Mouse (Mus musculus): Measurements from ENCODE around the gene Eif1ad. TPM values are rescaled to one million over a fixed set of nuclear protein-coding genes. Genes with fewer than 3 reads are reported as not detected.

The Eif1ad gene
- total RNA-seq (2014; fragmentation: Nextera tagmentation): 38.5 and 40.9 TPM in 2 replicates
- total RNA-seq (2017): 55.0 and 58.4 TPM in 2 replicates
- 96.0 and 100 TPM in 2 replicates for polyA plus RNA-seq (2012)

GRCm38 (mm10) chr19:5366175-5367052 lies at the start of gene Eif1ad:
Gene Eif1ad, plus strand, starts transcription at chr19:5366741.
- TF ChIP-seq GATA2 (IDR thresholded peaks at IDR 0.05; ENCODE audit: borderline replicate concordance, low read depth, low read length): no peak
- TF ChIP-seq POLR2AphosphoS5 (IDR thresholded peaks at IDR 0.05; ENCODE audit: insufficient replicate concordance, low read depth, low read length): no peak
- TF ChIP-seq TAL1 (conservative IDR thresholded peaks at IDR 0.05; ENCODE audit: low read depth, low read length): no peak
- no peak for TF ChIP-seq GATA1 (IDR thresholded peaks at IDR 0.05; ENCODE audit: borderline replicate concordance, low read length)
- no peak for TF ChIP-seq CTCF (IDR thresholded peaks at IDR 0.05; ENCODE audit: low read depth, low read length)
- DNase-seq (ENCODE audit: low spot score) (peak; percentile 88), ATAC-seq (ENCODE audit: extremely low read depth, insufficient number of reproducible peaks, low FRiP score, poor library complexity, severe bottlenecking) (peak; percentile 75)
- Histone ChIP-seq H3K9me3 (replicated peaks) (no peaks in the 10 kb centered on the region), H3K4me1 (ENCODE audit: insufficient read depth, low read depth, low read length) (peaks cover 40% of the 10 kb centered on the region), H3K36me3 (replicated peaks) (peaks cover 71% of the 10 kb centered on the region), H3K4me3 (ENCODE audit: low read depth, low read length) (peak within 1 kb of the TSS; percentile 100), H3K27me3 (ENCODE audit: insufficient read depth, low read length) (no peaks in the 10 kb centered on the region)

GRCm38 (mm10) chr19:5323801-5324200 lies 42.7 kb upstream of the Eif1ad start:
- ATAC-seq (ENCODE audit: extremely low read depth, insufficient number of reproducible peaks, low FRiP score, poor library complexity, severe bottlenecking) (no peak), DNase-seq (ENCODE audit: low spot score) (no peak)
- no peak for TF ChIP-seq GATA1 (IDR thresholded peaks at IDR 0.05; ENCODE audit: borderline replicate concordance, low read length)
- no peak for TF ChIP-seq TAL1 (conservative IDR thresholded peaks at IDR 0.05; ENCODE audit: low read depth, low read length)
- TF ChIP-seq POLR2AphosphoS5 (IDR thresholded peaks at IDR 0.05; ENCODE audit: insufficient replicate concordance, low read depth, low read length): no peak
- TF ChIP-seq CTCF (IDR thresholded peaks at IDR 0.05; ENCODE audit: low read depth, low read length): no peak
- H3K4me3 ChIP-seq (ENCODE audit: low read depth, low read length): no peak overlapping the region
- H3K9me3 ChIP-seq (replicated peaks): peaks cover 9% of the 10 kb centered on the region
- peaks cover 11% of the 10 kb centered on the region; the same call in 1 of the 2 replicates for H3K27me3 ChIP-seq (ENCODE audit: insufficient read depth, low read length)
- no peaks in the 10 kb centered on the region for H3K4me1 ChIP-seq (ENCODE audit: insufficient read depth, low read depth, low read length)
- H3K36me3 ChIP-seq (replicated peaks): no peaks in the 10 kb centered on the region

- TF ChIP-seq GATA1 (IDR thresholded peaks at IDR 0.05; ENCODE audit: borderline replicate concordance, low read length) (no peak), CTCF (IDR thresholded peaks at IDR 0.05; ENCODE audit: low read depth, low read length) (no peak), TAL1 (conservative IDR thresholded peaks at IDR 0.05; ENCODE audit: low read depth, low read length) (no peak), GATA2 (IDR thresholded peaks at IDR 0.05; ENCODE audit: borderline replicate concordance, low read depth, low read length) (no peak), POLR2AphosphoS5 (IDR thresholded peaks at IDR 0.05; ENCODE audit: insufficient replicate concordance, low read depth, low read length) (no peak)
Observed at GRCm38 (mm10) chr19:5327970-5328369, 38.6 kb upstream of the Eif1ad start.

GRCm38 (mm10) chr19:5334741-5335140 lies 31.8 kb upstream of the Eif1ad start:
- H3K4me1 ChIP-seq (ENCODE audit: insufficient read depth, low read depth, low read length): 0 out of 2 replicates have a peak, but pooled peaks cover 2% of the 10 kb centered on the region
- no peak for TF ChIP-seq TAL1 (conservative IDR thresholded peaks at IDR 0.05; ENCODE audit: low read depth, low read length)
- TF ChIP-seq GATA2 (IDR thresholded peaks at IDR 0.05; ENCODE audit: borderline replicate concordance, low read depth, low read length): no peak
- no peak for TF ChIP-seq POLR2AphosphoS5 (IDR thresholded peaks at IDR 0.05; ENCODE audit: insufficient replicate concordance, low read depth, low read length)
- TF ChIP-seq GATA1 (IDR thresholded peaks at IDR 0.05; ENCODE audit: borderline replicate concordance, low read length): no peak
- no peak for TF ChIP-seq CTCF (IDR thresholded peaks at IDR 0.05; ENCODE audit: low read depth, low read length)
- H3K4me3 ChIP-seq (ENCODE audit: low read depth, low read length): no peak overlapping the region
- no peaks in the 10 kb centered on the region for H3K36me3 ChIP-seq (replicated peaks)
- no peak for DNase-seq (ENCODE audit: low spot score)
- peaks cover 24% of the 10 kb centered on the region for H3K27me3 ChIP-seq (ENCODE audit: insufficient read depth, low read length)
- ATAC-seq (ENCODE audit: extremely low read depth, insufficient number of reproducible peaks, low FRiP score, poor library complexity, severe bottlenecking): no peak
- no peaks in the 10 kb centered on the region for H3K9me3 ChIP-seq (replicated peaks)

More at GRCm38 (mm10) chr19:5327970-5328369, 38.6 kb upstream of the Eif1ad start:
- no peak overlapping the region for H3K4me3 ChIP-seq (ENCODE audit: low read depth, low read length)
- no peaks in the 10 kb centered on the region for H3K9me3 ChIP-seq (replicated peaks)
- H3K36me3 ChIP-seq (replicated peaks): no peaks in the 10 kb centered on the region
- H3K27me3 ChIP-seq (ENCODE audit: insufficient read depth, low read length): peaks cover 15% of the 10 kb centered on the region
- H3K4me1 ChIP-seq (ENCODE audit: insufficient read depth, low read depth, low read length): no peaks in the 10 kb centered on the region
- ATAC-seq (ENCODE audit: extremely low read depth, insufficient number of reproducible peaks, low FRiP score, poor library complexity, severe bottlenecking) (no peak), DNase-seq (ENCODE audit: low spot score) (no peak)

- no peak for ATAC-seq (ENCODE audit: extremely low read depth, insufficient number of reproducible peaks, low FRiP score, poor library complexity, severe bottlenecking)
- no peaks in the 10 kb centered on the region for H3K36me3 ChIP-seq (replicated peaks)
- DNase-seq (ENCODE audit: low spot score): no peak
- H3K4me1 ChIP-seq (ENCODE audit: insufficient read depth, low read depth, low read length): 0 out of 2 replicates have a peak, but pooled peaks cover 2% of the 10 kb centered on the region
- no peaks in the 10 kb centered on the region for H3K9me3 ChIP-seq (replicated peaks)
- TF ChIP-seq GATA1 (IDR thresholded peaks at IDR 0.05; ENCODE audit: borderline replicate concordance, low read length): no peak
- no peak for TF ChIP-seq TAL1 (conservative IDR thresholded peaks at IDR 0.05; ENCODE audit: low read depth, low read length)
- no peak for TF ChIP-seq CTCF (IDR thresholded peaks at IDR 0.05; ENCODE audit: low read depth, low read length)
- TF ChIP-seq GATA2 (IDR thresholded peaks at IDR 0.05; ENCODE audit: borderline replicate concordance, low read depth, low read length): no peak
- TF ChIP-seq POLR2AphosphoS5 (IDR thresholded peaks at IDR 0.05; ENCODE audit: insufficient replicate concordance, low read depth, low read length): no peak
- H3K27me3 ChIP-seq (ENCODE audit: insufficient read depth, low read length): peaks cover 24% of the 10 kb centered on the region
- no peak within 1 kb of the TSS for H3K4me3 ChIP-seq (ENCODE audit: low read depth, low read length)
Observed at GRCm38 (mm10) chr19:5335441-5335840, 31.1 kb upstream of the Eif1ad start, which contains the start of gene Catsper1. Gene Catsper1, plus strand, starts transcription at chr19:5335741.

GRCm38 (mm10) chr19:5337975-5338374 lies 28.6 kb upstream of the Eif1ad start:
- Histone ChIP-seq H3K9me3 (replicated peaks) (no peaks in the 10 kb centered on the region), H3K36me3 (replicated peaks) (no peaks in the 10 kb centered on the region), H3K4me1 (ENCODE audit: insufficient read depth, low read depth, low read length) (0 out of 2 replicates have a peak, but pooled peaks cover 2% of the 10 kb centered on the region), H3K4me3 (ENCODE audit: low read depth, low read length) (no peak overlapping the region), H3K27me3 (ENCODE audit: insufficient read depth, low read length) (peaks cover 23% of the 10 kb centered on the region)
- no peak for ATAC-seq (ENCODE audit: extremely low read depth, insufficient number of reproducible peaks, low FRiP score, poor library complexity, severe bottlenecking)
- TF ChIP-seq CTCF (IDR thresholded peaks at IDR 0.05; ENCODE audit: low read depth, low read length) (peak; percentile 94), POLR2AphosphoS5 (IDR thresholded peaks at IDR 0.05; ENCODE audit: insufficient replicate concordance, low read depth, low read length) (no peak), GATA2 (IDR thresholded peaks at IDR 0.05; ENCODE audit: borderline replicate concordance, low read depth, low read length) (no peak)
- DNase-seq (ENCODE audit: low spot score): peak; percentile 42
